Mouse (Mus musculus): Measurements from ENCODE around the gene Ccdc155.

DNA sequence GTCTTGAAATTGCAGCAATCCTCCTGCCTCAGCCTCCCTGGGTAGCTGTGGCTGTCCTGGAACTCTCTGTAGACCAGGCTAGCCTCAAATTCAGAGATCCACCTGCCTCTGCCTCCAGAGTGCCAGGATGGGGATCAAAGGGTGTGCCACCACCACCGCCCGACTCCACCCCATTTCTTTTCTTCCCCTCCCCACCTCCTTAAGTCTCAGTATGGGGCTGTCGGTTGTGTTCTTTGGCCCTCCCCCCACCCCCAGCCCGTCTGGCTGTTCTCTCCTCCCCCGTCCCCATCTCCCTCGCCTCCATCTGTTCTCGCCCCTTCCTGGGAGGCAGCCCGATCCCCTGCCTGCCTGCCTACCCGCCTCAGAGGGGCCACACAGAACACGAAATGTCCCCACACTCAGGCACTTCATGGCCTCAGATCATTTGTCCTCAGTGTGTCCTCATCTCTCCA, 37.7 kb downstream of the Ccdc155 start:
- no peak for TF ChIP-seq CTCF (IDR thresholded peaks at IDR 0.05; ENCODE audit: low read depth)
- no peak for TF ChIP-seq EP300 (IDR thresholded peaks at IDR 0.05; ENCODE audit: low read depth)
